Mouse (Mus musculus) heart, postnatal 0 days (tissue): ENCODE data around the gene Nos1ap. TPM values are rescaled to one million over a fixed set of nuclear protein-coding genes. Genes with fewer than 3 reads are reported as not detected.

Experiments
- ATAC-seq: fragments of 200-750 bp; cut with Nextera tagmentation; 2 replicates; pipeline ENCODE4 v1.8.0; 2017; ENCODE audit warnings: low read depth, moderate number of reproducible peaks, moderate library complexity; ENCODE audit not compliant: insufficient read depth
- DNase-seq: peaks from one replicate; pipeline ENCODE4 v3.0.0-alpha.2; 2016; ENCODE audit warnings: low spot score
- H3K27ac ChIP-seq: fragments of 300-500 bp; sonication (generic); 2 replicates; pipeline ENCODE4 v1.5.1; 2014; ENCODE audit warnings: low read depth, mild to moderate bottlenecking
- H3K27me3 ChIP-seq: fragments of 300-500 bp; sonication (generic); 2 replicates; pipeline ENCODE4 v1.6.1; 2014; ENCODE audit warnings: low read length, mixed read lengths; ENCODE audit not compliant: control insufficient read depth, insufficient read depth
- H3K36me3 ChIP-seq: fragments of 300-500 bp; sonication (generic); replicated peaks from 2 replicates; pipeline ENCODE4 v1.6.1; 2014; ENCODE audit warnings: low read length, mixed read lengths; ENCODE audit not compliant: control insufficient read depth, insufficient read depth
- H3K4me1 ChIP-seq: fragments of 300-500 bp; sonication (generic); 2 replicates; pipeline ENCODE4 v1.6.1; 2014; ENCODE audit warnings: antibody characterized with exemption; ENCODE audit not compliant: control insufficient read depth, insufficient read depth
- H3K4me2 ChIP-seq: fragments of 300-500 bp; sonication (generic); 2 replicates; pipeline ENCODE4 v1.6.1; 2014; ENCODE audit warnings: low read depth, mild to moderate bottlenecking, low read length, moderate library complexity
- H3K4me3 ChIP-seq: fragments of 300-500 bp; sonication (generic); 2 replicates; pipeline ENCODE4 v1.5.1; 2014; ENCODE audit warnings: low read depth, low read length
- H3K9ac ChIP-seq: fragments of 300-500 bp; sonication (generic); replicated peaks from 2 replicates; pipeline ENCODE4 v1.6.1; 2014; ENCODE audit warnings: low read depth, low read length, mixed read lengths
- H3K9me3 ChIP-seq: fragments of 300-500 bp; sonication (generic); replicated peaks from 2 replicates; pipeline ENCODE4 v1.6.1; 2016; ENCODE audit warnings: low read length; ENCODE audit not compliant: control insufficient read depth
- CTCF ChIP-seq: IDR thresholded peaks from 2 replicates; pipeline ENCODE4 v1.5.1; 2016; ENCODE audit warnings: antibody characterized with exemption, control low read depth, low read depth
- EP300 ChIP-seq: IDR thresholded peaks from 2 replicates; pipeline ENCODE4 v1.6.1; 2016; ENCODE audit warnings: antibody characterized with exemption, low read depth
- WGBS: fragments of 180-500 bp; shearing (Covaris S2); extraction: QIAGEN DNeasy Blood & Tissue Kit; methylation state at CpG from one replicate; pipeline ENCODE4 v1.1.7; 2014; 5-methylcytosine and 5-hydroxymethylcytosine counted together
- polyA plus RNA-seq: library from polyadenylated mRNA; unstranded; fragments of >200 nt; fragmentation: Nextera tagmentation; extraction: Ambion mirVana; gene quantifications from 2 replicates; pipeline ENCODE4 v1.2.1, GENCODE M21; 2015
- total RNA-seq: library from RNA; depleted of rRNA; stranded (reverse); fragments of >200 nt; gene quantifications from 2 replicates; pipeline ENCODE4 v1.2.3, GENCODE M21; 2014; ENCODE audit warnings: low replicate concordance

Nos1ap gene
- total and polyA plus RNA-seq, 2 experiments from 2014 or later, result 0.99 to 10.3 TPM

- Histone ChIP-seq H3K27me3 (no peaks in the 10 kb centered on the region), H3K4me1 (peaks cover 23% of the 10 kb centered on the region), H3K27ac (no peak overlapping the region), H3K4me2 (no peak overlapping the region), H3K36me3 (no peaks in the 10 kb centered on the region), H3K9me3 (no peaks in the 10 kb centered on the region), H3K9ac (no peak overlapping the region), H3K4me3 (no peak overlapping the region)
- DNase-seq (no peak), ATAC-seq (no peak)
- TF ChIP-seq EP300 (no peak), CTCF (no peak)
- WGBS, result 86% methylated on average over 2 of the region's 2 CpGs
These were observed 184.5 kb downstream of the Nos1ap start for GRCm38 (mm10) chr1:170405152-170405551.

DNA sequence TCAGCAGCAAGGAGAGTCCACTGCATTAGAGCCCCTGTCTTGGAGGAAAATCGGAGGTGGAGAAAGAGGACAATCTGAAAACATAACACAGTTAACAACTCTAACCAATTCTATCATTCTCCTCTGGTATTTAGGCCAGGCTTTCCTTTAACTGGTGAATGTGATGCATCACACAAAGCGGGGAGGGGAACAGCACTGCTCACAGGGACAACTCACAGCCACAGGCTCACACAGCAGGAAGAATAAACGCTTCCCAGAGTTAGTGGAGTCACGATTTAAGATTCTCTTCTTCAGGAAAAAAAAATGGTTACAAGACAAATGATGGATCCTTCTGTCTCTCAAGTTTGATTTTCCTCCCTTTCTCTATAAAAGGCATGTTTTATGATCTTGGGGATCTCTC lies 187.0 kb downstream of the Nos1ap start:
- ATAC-seq, result no peak
- no peaks in the 10 kb centered on the region for H3K36me3 ChIP-seq
- peaks cover 7% of the 10 kb centered on the region for H3K4me1 ChIP-seq
- no peaks in the 10 kb centered on the region for H3K9me3 ChIP-seq
- no peak overlapping the region for H3K9ac ChIP-seq
- no peak overlapping the region for H3K4me3 ChIP-seq
- no peak overlapping the region for H3K27ac ChIP-seq
- H3K4me2 ChIP-seq, result no peak overlapping the region
- H3K27me3 ChIP-seq, result no peaks in the 10 kb centered on the region
- WGBS, result 59% methylated on average over 4 of the region's 4 CpGs
- no peak for DNase-seq
- no peak for TF ChIP-seq CTCF
- no peak for TF ChIP-seq EP300

GRCm38 (mm10) chr1:170398866-170399265 lies 190.8 kb downstream of the Nos1ap start:
- no peaks in the 10 kb centered on the region for H3K9me3 ChIP-seq
- no peak overlapping the region for H3K4me3 ChIP-seq
- 93% methylated on average over 4 of the region's 4 CpGs for WGBS
- H3K9ac ChIP-seq, result no peak overlapping the region
- H3K27me3 ChIP-seq, result no peaks in the 10 kb centered on the region
- no peaks in the 10 kb centered on the region for H3K36me3 ChIP-seq
- no peak overlapping the region for H3K27ac ChIP-seq
- no peak overlapping the region for H3K4me2 ChIP-seq
- DNase-seq, result no peak
- peaks cover 4% of the 10 kb centered on the region for H3K4me1 ChIP-seq
- no peak for ATAC-seq
- TF ChIP-seq EP300 (no peak), CTCF (no peak)

GRCm38 (mm10) chr1:170395101-170395500 lies 194.6 kb downstream of the Nos1ap start:
- H3K9me3 ChIP-seq, result no peaks in the 10 kb centered on the region
- 72% methylated on average over 2 of the region's 2 CpGs for WGBS
- ATAC-seq (no peak), DNase-seq (no peak)
- H3K36me3 ChIP-seq, result no peaks in the 10 kb centered on the region
- peaks cover 16% of the 10 kb centered on the region for H3K4me1 ChIP-seq
- H3K9ac ChIP-seq, result no peak overlapping the region
- no peaks in the 10 kb centered on the region for H3K27me3 ChIP-seq
- H3K27ac ChIP-seq, result no peak overlapping the region
- H3K4me3 ChIP-seq, result no peak overlapping the region
- no peak overlapping the region for H3K4me2 ChIP-seq
- no peak for TF ChIP-seq CTCF
- no peak for TF ChIP-seq EP300

GRCm38 (mm10) chr1:170394641-170395040 lies 195.0 kb downstream of the Nos1ap start:
- WGBS, result 63% methylated on average over 1 of the region's 1 CpGs
- DNase-seq (no peak), ATAC-seq (no peak)
- peaks cover 16% of the 10 kb centered on the region for H3K4me1 ChIP-seq
- no peaks in the 10 kb centered on the region for H3K9me3 ChIP-seq
- no peak overlapping the region for H3K4me3 ChIP-seq
- H3K27ac ChIP-seq, result no peak overlapping the region
- H3K27me3 ChIP-seq, result no peaks in the 10 kb centered on the region
- H3K9ac ChIP-seq, result no peak overlapping the region
- H3K4me2 ChIP-seq, result no peak overlapping the region
- H3K36me3 ChIP-seq, result no peaks in the 10 kb centered on the region
- TF ChIP-seq EP300, result no peak
- no peak for TF ChIP-seq CTCF
